9 mouse cellular contexts compared by ENCODE assay signal in genomic region chr19:6978639-6978974, GRCm38 (mm10). TPM values are rescaled to one million over a fixed set of nuclear protein-coding genes. Genes with fewer than 3 reads are reported as not detected.
DNase-seq lines count a peak whose midpoint lies in the region; ATAC-seq and TF ChIP-seq lines count a peak whose summit lies in the region.
"Had no signal": no experiment of that assay in that cellular context is flagged by ENCODE, and none has a peak within 500 bp of the region (broad histone marks: within the 10 kb centered on the region; RNA-seq: fewer than 3 reads in every experiment).

No protein-coding gene starts in this region.

- H3K9me3 ChIP-seq in heart, postnatal 0 days (replicated peaks; ENCODE audit: control insufficient read depth, low read length), result no peaks in the 10 kb centered on the region
- H3K9me3 ChIP-seq in embryonic facial prominence, embryonic 10.5 days, result no peaks in the 10 kb centered on the region
- H3K9me3 ChIP-seq in hindbrain, postnatal 0 days (ENCODE audit: low read length), result no peaks in the 10 kb centered on the region
- no peaks in the 10 kb centered on the region for H3K9me3 ChIP-seq in midbrain, embryonic 15.5 days

- H3K4me2 ChIP-seq in heart, postnatal 0 days (ENCODE audit: low read depth, low read length), result peak overlapping the region; percentile 83
- peak overlapping the region; percentile 76 for H3K4me2 ChIP-seq in hindbrain, postnatal 0 days (ENCODE audit: low read depth, low read length)
- H3K4me2 ChIP-seq in midbrain, embryonic 15.5 days, result peak overlapping the region; percentile 80

- peaks cover 26% of the 10 kb centered on the region for H3K36me3 ChIP-seq in heart, postnatal 0 days (replicated peaks; ENCODE audit: control insufficient read depth, insufficient read depth, low read length)
- peaks cover 53% of the 10 kb centered on the region for H3K36me3 ChIP-seq in embryonic facial prominence, embryonic 10.5 days (replicated peaks)
- peaks cover 10% of the 10 kb centered on the region; the same call in 1 of the 2 replicates for H3K36me3 ChIP-seq in hindbrain, postnatal 0 days (ENCODE audit: insufficient read depth, low read length)
- H3K36me3 ChIP-seq in midbrain, embryonic 15.5 days (replicated peaks), result peaks cover 12% of the 10 kb centered on the region

- no peak for ATAC-seq in heart, postnatal 0 days (ENCODE audit: insufficient read depth, low read depth)
- no peak for ATAC-seq in hindbrain, postnatal 0 days
- ATAC-seq in midbrain, embryonic 15.5 days (replicated peaks), result no peak
- ATAC-seq: Patski had no signal

- intact Hi-C loops in heart, postnatal 36 days (cut with DNase I), result loop anchor here (5.0 kb wide), 1 partner anchor 44 kb away; no protein-coding TSS in a partner anchor

- 23% methylated on average over 3 of the region's 3 CpGs for WGBS in heart, postnatal 0 days
- WGBS in embryonic facial prominence, embryonic 10.5 days, result 58% methylated on average over 3 of the region's 3 CpGs
- WGBS in hindbrain, postnatal 0 days, result 38% methylated on average over 3 of the region's 3 CpGs
- 49% methylated on average over 3 of the region's 3 CpGs for WGBS in midbrain, embryonic 15.5 days

- TF ChIP-seq EP300 in heart, postnatal 0 days (IDR thresholded peaks at IDR 0.05; ENCODE audit: low read depth), result no peak

- peak overlapping the region; percentile 61; the same call in 1 of the 2 replicates for H3K9ac ChIP-seq in heart, postnatal 0 days (replicated peaks; ENCODE audit: low read depth, low read length)
- H3K9ac ChIP-seq in hindbrain, postnatal 0 days (replicated peaks; ENCODE audit: low read length), result peak overlapping the region; percentile 79
- peak overlapping the region; percentile 64; the same call in 1 of the 2 replicates for H3K9ac ChIP-seq in midbrain, embryonic 15.5 days

- no peaks in the 10 kb centered on the region for H3K27me3 ChIP-seq in heart, postnatal 0 days (ENCODE audit: control insufficient read depth, insufficient read depth, low read length)
- no peaks in the 10 kb centered on the region for H3K27me3 ChIP-seq in embryonic facial prominence, embryonic 10.5 days (replicated peaks; ENCODE audit: low read depth, poor library complexity, severe bottlenecking)
- no peaks in the 10 kb centered on the region for H3K27me3 ChIP-seq in hindbrain, postnatal 0 days (ENCODE audit: insufficient read depth, low read length)
- no peaks in the 10 kb centered on the region for H3K27me3 ChIP-seq in midbrain, embryonic 15.5 days (replicated peaks)
- H3K27me3 ChIP-seq: Patski had no signal

- peak overlapping the region; percentile 75 for H3K4me3 ChIP-seq in heart, postnatal 0 days (ENCODE audit: low read depth, low read length)
- H3K4me3 ChIP-seq in embryonic facial prominence, embryonic 10.5 days, result peak overlapping the region; percentile 92
- peak overlapping the region; percentile 68 for H3K4me3 ChIP-seq in hindbrain, postnatal 0 days (ENCODE audit: low read length)
- peak overlapping the region; percentile 50 for H3K4me3 ChIP-seq in midbrain, embryonic 15.5 days

- no peak for TF ChIP-seq CTCF in heart, postnatal 0 days (IDR thresholded peaks at IDR 0.05; ENCODE audit: low read depth)
- TF ChIP-seq CTCF in hindbrain, postnatal 0 days (IDR thresholded peaks at IDR 0.05; ENCODE audit: low read depth), result no peak

- DNase-seq in heart, postnatal 0 days (ENCODE audit: low spot score), result no peak
- DNase-seq in heart, postnatal 36 days, result no peak
- no peak for DNase-seq in embryonic facial prominence, embryonic 10.5 days (ENCODE audit: low spot score)
- DNase-seq in hindbrain, postnatal 0 days (ENCODE audit: low spot score), result no peak
- no peak for DNase-seq in adrenal gland, adult (ENCODE audit: inconsistent age in 2 of 2, low spot score in 1 of 2)
- DNase-seq in yolk sac, embryonic 10.5 days (ENCODE audit: low spot score), result no peak
- no peak for DNase-seq in retina, embryonic 14.5 days (ENCODE audit: low spot score)

- peaks cover 31% of the 10 kb centered on the region for H3K4me1 ChIP-seq in heart, postnatal 0 days (ENCODE audit: control insufficient read depth, insufficient read depth)
- H3K4me1 ChIP-seq in embryonic facial prominence, embryonic 10.5 days, result peaks cover 57% of the 10 kb centered on the region
- H3K4me1 ChIP-seq in hindbrain, postnatal 0 days (ENCODE audit: insufficient read depth, low read length), result peaks cover 30% of the 10 kb centered on the region
- peaks cover 48% of the 10 kb centered on the region for H3K4me1 ChIP-seq in midbrain, embryonic 15.5 days

- H3K27ac ChIP-seq in heart, postnatal 0 days (ENCODE audit: low read depth), result peak overlapping the region; percentile 73
- H3K27ac ChIP-seq in embryonic facial prominence, embryonic 10.5 days (replicated peaks), result 0 out of 2 replicates have a peak overlapping the region, but pooled peaks have one; percentile 40
- peak overlapping the region; percentile 96; the same call in 1 of the 2 replicates for H3K27ac ChIP-seq in hindbrain, postnatal 0 days
- peak overlapping the region; percentile 91 for H3K27ac ChIP-seq in midbrain, embryonic 15.5 days

RNA-seq across cellular contexts. Expression of gene Fkbp2, which starts 1.7 kb away (rescaled TPM):
- total RNA-seq in heart, postnatal 0 days (2014; rRNA removed; ENCODE audit: low replicate concordance), result 0.65 and 8.5 TPM in 2 replicates
- 59.9 and 65.2 TPM in 2 replicates for polyA plus RNA-seq in heart, postnatal 0 days (2015; fragmentation: Nextera tagmentation; extraction: Ambion mirVana)
- total RNA-seq in heart, postnatal 36 days (2021), result 10 to 100 TPM; 18.8 to 20.5 TPM
- polyA plus RNA-seq in embryonic facial prominence, embryonic 10.5 days (2016; fragmentation: Nextera tagmentation; extraction: Ambion mirVana), result 100.0 and 101 TPM in 2 replicates
- total RNA-seq in hindbrain, postnatal 0 days (2014; rRNA removed), result 8.3 and 29.2 TPM in 2 replicates
- polyA plus RNA-seq in hindbrain, postnatal 0 days (2015; fragmentation: Nextera tagmentation; extraction: Ambion mirVana), result 169 and 177 TPM in 2 replicates
- polyA plus RNA-seq in midbrain, embryonic 15.5 days (2015; fragmentation: Nextera tagmentation; extraction: Ambion mirVana), result 120 and 126 TPM in 2 replicates

RNA-seq across cellular contexts. Expression of gene Plcb3, which starts 2.3 kb away (rescaled TPM):
- total RNA-seq in heart, postnatal 0 days (2014; rRNA removed; ENCODE audit: low replicate concordance), result 24.9 and 46.0 TPM in 2 replicates
- 8.3 and 8.6 TPM in 2 replicates for polyA plus RNA-seq in heart, postnatal 0 days (2015; fragmentation: Nextera tagmentation; extraction: Ambion mirVana)
- total RNA-seq in heart, postnatal 36 days (2021), result 10 to 100 TPM; 17.0 to 18.5 TPM
- polyA plus RNA-seq in embryonic facial prominence, embryonic 10.5 days (2016; fragmentation: Nextera tagmentation; extraction: Ambion mirVana), result 32.8 and 37.0 TPM in 2 replicates
- 18.5 and 23.1 TPM in 2 replicates for total RNA-seq in hindbrain, postnatal 0 days (2014; rRNA removed)
- 11.1 and 14.4 TPM in 2 replicates for polyA plus RNA-seq in hindbrain, postnatal 0 days (2015; fragmentation: Nextera tagmentation; extraction: Ambion mirVana)
- 11.3 TPM in 2 replicates for polyA plus RNA-seq in midbrain, embryonic 15.5 days (2015; fragmentation: Nextera tagmentation; extraction: Ambion mirVana)

RNA-seq across cellular contexts. Expression of gene Ppp1r14b, which starts 3.8 kb away (rescaled TPM):
- total RNA-seq in heart, postnatal 0 days (2014; rRNA removed; ENCODE audit: low replicate concordance), result 88.3 and 100 TPM in 2 replicates
- polyA plus RNA-seq in heart, postnatal 0 days (2015; fragmentation: Nextera tagmentation; extraction: Ambion mirVana), result 128 and 132 TPM in 2 replicates
- 10 to 100 TPM; 77.3 to 95.8 TPM for total RNA-seq in heart, postnatal 36 days (2021)
- 217 and 235 TPM in 2 replicates for polyA plus RNA-seq in embryonic facial prominence, embryonic 10.5 days (2016; fragmentation: Nextera tagmentation; extraction: Ambion mirVana)
- 150 and 155 TPM in 2 replicates for total RNA-seq in hindbrain, postnatal 0 days (2014; rRNA removed)
- 198 and 210 TPM in 2 replicates for polyA plus RNA-seq in hindbrain, postnatal 0 days (2015; fragmentation: Nextera tagmentation; extraction: Ambion mirVana)
- polyA plus RNA-seq in midbrain, embryonic 15.5 days (2015; fragmentation: Nextera tagmentation; extraction: Ambion mirVana), result 188 and 196 TPM in 2 replicates

RNA-seq across cellular contexts. Expression of gene Vegfb, which starts 8.8 kb away (rescaled TPM):
- total RNA-seq in heart, postnatal 0 days (2014; rRNA removed; ENCODE audit: low replicate concordance), result 74.8 and 122 TPM in 2 replicates
- 193 and 194 TPM in 2 replicates for polyA plus RNA-seq in heart, postnatal 0 days (2015; fragmentation: Nextera tagmentation; extraction: Ambion mirVana)
- total RNA-seq in heart, postnatal 36 days (2021), result 100 to 1,000 TPM; 438 to 444 TPM
- polyA plus RNA-seq in embryonic facial prominence, embryonic 10.5 days (2016; fragmentation: Nextera tagmentation; extraction: Ambion mirVana), result 36.0 and 36.9 TPM in 2 replicates
- 40.5 and 40.9 TPM in 2 replicates for total RNA-seq in hindbrain, postnatal 0 days (2014; rRNA removed)
- polyA plus RNA-seq in hindbrain, postnatal 0 days (2015; fragmentation: Nextera tagmentation; extraction: Ambion mirVana), result 90.8 and 92.3 TPM in 2 replicates
- 46.7 and 47.9 TPM in 2 replicates for polyA plus RNA-seq in midbrain, embryonic 15.5 days (2015; fragmentation: Nextera tagmentation; extraction: Ambion mirVana)

RNA-seq across cellular contexts. Expression of gene Dnajc4, which starts 13.8 kb away (rescaled TPM):
- 51.4 and 75.2 TPM in 2 replicates for total RNA-seq in heart, postnatal 0 days (2014; rRNA removed; ENCODE audit: low replicate concordance)
- 58.5 and 59.7 TPM in 2 replicates for polyA plus RNA-seq in heart, postnatal 0 days (2015; fragmentation: Nextera tagmentation; extraction: Ambion mirVana)
- 10 to 100 TPM; 51.0 to 57.1 TPM for total RNA-seq in heart, postnatal 36 days (2021)
- 18.1 and 18.2 TPM in 2 replicates for polyA plus RNA-seq in embryonic facial prominence, embryonic 10.5 days (2016; fragmentation: Nextera tagmentation; extraction: Ambion mirVana)
- total RNA-seq in hindbrain, postnatal 0 days (2014; rRNA removed), result 13.5 and 28.3 TPM in 2 replicates
- polyA plus RNA-seq in hindbrain, postnatal 0 days (2015; fragmentation: Nextera tagmentation; extraction: Ambion mirVana), result 25.6 and 29.5 TPM in 2 replicates
- 24.1 and 25.6 TPM in 2 replicates for polyA plus RNA-seq in midbrain, embryonic 15.5 days (2015; fragmentation: Nextera tagmentation; extraction: Ambion mirVana)

Comparison
In these comparisons a context has a peak if more than half of its experiments do, and no peak if none do; other contexts are left out.
1. H3K27ac ChIP-seq: peak in every context shown above with its lines; median percentile 96 in hindbrain, postnatal 0 days; 91 in midbrain, embryonic 15.5 days; 73 in heart, postnatal 0 days; 40 in embryonic facial prominence, embryonic 10.5 days.